Mouse (Mus musculus) embryonic stem cell, embryonic (primary cell): ENCODE results near the gene Ccdc194.

Experiments used
- CTCF ChIA-PET, 4 experiments: fragments of 300-600 bp in 2 of 4; fragments of 350-600 bp in 2 of 4; sonication (Branson Sonifier 250); formaldehyde crosslinking; loops; one replicate each; lab custom pipeline; 2022; ENCODE audit warnings: inconsistent platforms in 2 of 4; lab: Charles Lee
- POLR2A ChIA-PET, 4 experiments: fragments of 300-600 bp in 2 of 4; fragments of 350-600 bp in 2 of 4; sonication (Branson Sonifier 250); formaldehyde crosslinking; loops; one replicate each; lab custom pipeline; 2022; ENCODE audit warnings: antibody characterized with exemption in 4 of 4, inconsistent platforms in 1 of 4; lab: Charles Lee

The Ccdc194 gene

DNA sequence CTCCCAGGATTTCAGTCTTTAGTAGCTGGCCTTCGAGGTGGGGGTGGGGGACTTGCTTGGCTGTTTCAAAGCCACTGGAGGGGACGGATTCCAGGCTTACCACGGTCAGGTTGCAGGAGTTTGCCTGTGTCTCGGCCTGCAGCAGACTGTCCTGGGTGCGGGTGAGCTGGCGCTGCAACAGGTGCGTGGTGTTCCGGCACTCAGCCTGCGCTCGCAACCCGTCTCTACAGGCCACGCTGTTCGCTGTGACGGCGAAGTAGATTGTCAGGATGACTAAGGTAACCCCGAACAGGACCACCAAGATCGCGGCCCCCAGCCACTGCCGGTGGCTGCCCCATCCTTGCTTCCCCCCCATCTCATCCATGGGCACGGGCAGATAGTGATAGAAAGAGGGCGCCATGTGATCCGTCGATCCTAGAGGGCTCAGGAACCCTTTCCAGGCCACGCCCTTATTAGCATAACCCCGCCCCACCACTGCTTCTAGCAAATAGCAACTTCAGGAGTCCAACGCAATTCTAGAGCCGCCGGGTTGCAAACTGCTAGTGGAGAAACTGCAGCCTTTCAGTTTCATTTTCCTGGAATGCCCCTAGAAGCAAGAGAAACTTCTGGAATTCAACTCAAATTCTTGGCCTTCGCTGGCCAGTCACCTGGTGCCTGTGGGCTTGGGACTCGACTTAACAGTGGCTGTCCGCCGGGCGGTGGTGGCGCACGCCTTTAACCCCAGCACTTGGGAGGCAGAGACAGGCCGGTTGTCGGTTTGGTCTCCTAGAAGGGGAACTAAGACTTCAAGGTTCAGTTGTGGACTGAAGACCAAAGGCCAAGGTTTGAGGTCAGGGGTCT is 11.7 kb upstream of the Ccdc194 start, which contains the start of gene Bst2:
Gene Bst2, minus strand, starts transcription at position 429 of the 840 bp plus-strand sequence.
- ChIA-PET POLR2A (interaction anchor here (0.5 to 3.4 kb wide), 15 partner anchors 9 to 251 kb away, joined by 3 to 12 read pairs (median 3); partner anchors contain the start of genes Colgalt1 (in 1 of the 4), Plvap (in 1 of the 4), Slc27a1 (in 1 of the 4) and Tmem221 (in 1 of the 4)), CTCF (interaction anchor here (0.6 to 1.3 kb wide), 11 partner anchors 14 to 962 kb away, joined by 3 to 9 read pairs (median 4); partner anchors contain the start of gene Fcho1 (in 1 of the 4))

GRCm38 (mm10) chr8:71535663-71536062 is 10.2 kb upstream of the Ccdc194 start:
- POLR2A ChIA-PET = interaction anchor here in 3 of 4 experiments (0.5 to 3.4 kb wide), 13 partner anchors 10 to 132 kb away, joined by 3 to 12 read pairs (median 4); partner anchors contain the start of genes Ccdc194 (in 2 of the 3), Colgalt1 (in 1 of the 3), Slc27a1 (in 1 of the 3) and Tmem221 (in 1 of the 3)
- CTCF ChIA-PET = interaction anchor here (0.5 to 1.2 kb wide), 10 partner anchors 9 to 1534 kb away, joined by 3 to 5 read pairs (median 3); partner anchors contain the start of gene Zfp709 (in 1 of the 4)

GRCm38 (mm10) chr8:71534263-71534810 is 8.8 kb upstream of the Ccdc194 start:
- CTCF ChIA-PET = interaction anchor here (0.6 to 1.1 kb wide), 7 partner anchors 12 to 995 kb away, joined by 3 to 9 read pairs (median 5); no protein-coding TSS in a partner anchor
- POLR2A ChIA-PET = interaction anchor here in 2 of 4 experiments (0.6 to 4.6 kb wide), 9 partner anchors 8 to 108 kb away, joined by 3 to 27 read pairs (median 4); partner anchors contain the start of genes Ccdc194 (in 2 of the 2), Mvb12a (in 2 of the 2) and Tmem221 (in 1 of the 2)

GRCm38 (mm10) chr8:71530735-71531467 is 5.4 kb upstream of the Ccdc194 start:
- ChIA-PET CTCF (interaction anchor here (0.6 to 2.5 kb wide), 24 partner anchors 8 to 738 kb away, joined by 3 to 16 read pairs (median 4); partner anchors contain the start of genes Slc27a1 (in 1 of the 4) and Tmem221 (in 1 of the 4)), POLR2A (interaction anchor here in 3 of 4 experiments (0.6 to 4.6 kb wide), 51 partner anchors 9 to 833 kb away, joined by 3 to 27 read pairs (median 3); partner anchors contain the start of genes Mvb12a (in 2 of the 3), Pgls (in 2 of the 3), Tmem221 (in 2 of the 3) and Arrdc2 (in 1 of the 3))

DNA sequence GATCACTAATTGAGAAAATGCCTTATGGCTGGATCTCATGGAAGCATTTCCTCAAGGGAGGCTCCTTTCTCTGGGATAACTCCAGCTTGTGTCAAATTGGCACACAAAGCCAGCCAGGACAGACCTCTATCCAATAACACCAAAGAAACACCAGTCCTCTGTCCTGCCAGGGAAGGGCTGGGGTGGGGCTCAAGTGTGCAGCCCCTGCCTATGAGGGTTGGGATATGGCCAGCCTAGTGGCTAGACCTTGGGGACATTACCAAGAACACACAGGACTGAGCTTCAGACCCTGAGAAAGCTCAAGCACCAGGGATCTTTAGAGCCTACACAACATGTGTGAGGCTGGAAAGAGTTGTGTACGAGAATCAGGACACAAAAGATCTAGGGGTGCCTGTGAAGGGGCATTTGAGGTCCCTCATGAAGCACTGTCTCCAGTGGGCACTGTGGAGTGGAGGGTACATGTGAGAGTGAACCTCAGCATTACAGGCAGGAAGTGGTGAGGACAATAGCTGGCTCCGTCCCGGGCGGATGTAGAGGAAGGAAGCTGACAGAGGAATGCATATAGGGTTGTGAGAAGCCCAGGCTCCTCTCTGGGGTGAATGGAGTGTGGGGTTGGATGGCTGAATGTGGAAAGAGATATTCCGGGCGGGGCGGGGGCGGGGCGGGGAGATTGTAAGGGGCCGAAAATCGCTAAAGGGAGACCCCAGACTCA is 3.0 kb upstream of the Ccdc194 start:
- ChIA-PET CTCF (interaction anchor here in 3 of 4 experiments (0.6 to 0.8 kb wide), 4 partner anchors 10 to 133 kb away, joined by 3 to 4 read pairs (median 3); no protein-coding TSS in a partner anchor), POLR2A (interaction anchor here in 1 of 4 experiments (1.2 to 1.5 kb wide), 3 partner anchors 9 to 83 kb away, joined by 3 to 7 read pairs (median 4); partner anchors contain the start of gene Bst2)

DNA sequence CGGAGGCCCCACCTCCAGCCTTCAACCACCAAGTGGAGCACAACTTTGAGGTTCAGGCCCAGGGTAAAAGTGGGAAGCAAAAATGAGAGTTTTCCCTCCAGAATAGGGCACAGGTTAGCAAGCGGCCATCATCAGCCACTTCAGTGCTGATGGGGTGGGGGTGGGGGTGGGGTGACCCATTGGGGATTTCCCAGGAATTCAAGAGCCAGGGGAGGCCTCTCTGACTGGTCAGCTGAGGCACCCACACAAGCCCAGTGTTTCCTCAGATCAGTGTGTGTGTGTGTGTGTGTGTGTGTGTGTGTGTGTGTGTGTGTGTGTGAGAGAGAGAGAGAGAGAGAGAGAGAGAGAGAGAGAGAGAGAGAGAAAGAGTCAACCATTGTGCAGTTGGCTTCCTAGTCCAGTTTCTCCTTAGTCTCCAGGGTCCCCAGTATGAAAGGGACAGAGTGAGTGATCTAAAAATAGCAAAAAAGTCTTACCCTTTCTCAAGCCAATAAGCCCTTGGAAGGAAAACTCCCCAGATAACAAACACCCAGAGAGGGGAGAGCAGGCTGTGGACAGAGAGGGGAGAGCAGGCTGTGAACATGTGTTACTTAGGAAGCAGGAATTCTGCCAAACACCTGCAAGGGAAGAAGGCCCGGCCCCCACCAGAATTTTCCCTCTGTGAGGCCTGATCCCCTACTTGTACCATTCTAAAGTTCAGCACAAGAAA is 1.8 kb upstream of the Ccdc194 start:
- CTCF ChIA-PET = interaction anchor here in 1 of 4 experiments (1.0 to 1.2 kb wide), 2 partner anchors 8 to 15 kb away, joined by 3 read pairs; partner anchors contain the start of gene Mvb12a

GRCm38 (mm10) chr8:71526272-71526671 is 761 bp upstream of the Ccdc194 start:
- ChIA-PET POLR2A (interaction anchor here in 3 of 4 experiments (0.6 to 3.2 kb wide), 17 partner anchors 9 to 202 kb away, joined by 3 to 15 read pairs (median 4); partner anchors contain the start of genes Colgalt1 (in 1 of the 3), Mvb12a (in 1 of the 3) and Tmem221 (in 1 of the 3)), CTCF (interaction anchor here in 2 of 4 experiments (0.7 to 1.2 kb wide), 3 partner anchors 8 to 16 kb away, joined by 3 to 8 read pairs (median 3); partner anchors contain the start of gene Mvb12a (in 1 of the 2))

More for the DNA sequence above, 1.8 kb upstream of the Ccdc194 start:
- POLR2A ChIA-PET = interaction anchor here in 3 of 4 experiments (0.5 to 3.2 kb wide), 13 partner anchors 16 to 1608 kb away, joined by 3 to 15 read pairs (median 4); partner anchors contain the start of genes Colgalt1 (in 1 of the 3), Mvb12a (in 1 of the 3) and Tmem221 (in 1 of the 3)

DNA sequence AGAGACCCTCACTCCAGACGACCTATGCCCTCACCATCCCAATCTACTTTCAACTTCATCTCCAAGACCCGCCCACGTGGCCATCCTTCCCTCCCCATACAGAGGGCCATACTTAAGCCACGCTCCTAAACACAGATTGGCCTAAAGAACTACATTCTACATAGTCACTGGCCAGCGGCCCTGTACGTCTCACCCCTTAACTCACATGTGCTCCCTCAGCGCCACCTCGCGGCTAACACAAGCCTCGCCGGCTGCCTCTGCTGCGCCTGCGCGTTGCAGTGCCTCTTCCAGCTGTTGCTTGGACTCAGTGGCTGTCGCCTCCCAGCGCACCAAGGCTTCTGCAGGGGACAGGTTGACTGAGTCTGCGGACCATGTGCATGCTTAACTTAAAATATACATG is 3.9 kb downstream of the Ccdc194 start:
- CTCF ChIA-PET = interaction anchor here (0.5 to 2.9 kb wide), 41 partner anchors 9 to 682 kb away, joined by 3 to 15 read pairs (median 4); partner anchors contain the start of genes Gtpbp3 (in 2 of the 4), Arrdc2 (in 1 of the 4), Bst2 (in 1 of the 4) and Dda1 (in 1 of the 4)
- POLR2A ChIA-PET = interaction anchor here in 3 of 4 experiments (0.6 to 3.1 kb wide), 15 partner anchors 9 to 155 kb away, joined by 3 to 17 read pairs (median 3); partner anchors contain the start of genes Mrpl34 (in 2 of the 3), Jak3 (in 1 of the 3), Mvb12a (in 1 of the 3) and Plvap (in 1 of the 3)

DNA sequence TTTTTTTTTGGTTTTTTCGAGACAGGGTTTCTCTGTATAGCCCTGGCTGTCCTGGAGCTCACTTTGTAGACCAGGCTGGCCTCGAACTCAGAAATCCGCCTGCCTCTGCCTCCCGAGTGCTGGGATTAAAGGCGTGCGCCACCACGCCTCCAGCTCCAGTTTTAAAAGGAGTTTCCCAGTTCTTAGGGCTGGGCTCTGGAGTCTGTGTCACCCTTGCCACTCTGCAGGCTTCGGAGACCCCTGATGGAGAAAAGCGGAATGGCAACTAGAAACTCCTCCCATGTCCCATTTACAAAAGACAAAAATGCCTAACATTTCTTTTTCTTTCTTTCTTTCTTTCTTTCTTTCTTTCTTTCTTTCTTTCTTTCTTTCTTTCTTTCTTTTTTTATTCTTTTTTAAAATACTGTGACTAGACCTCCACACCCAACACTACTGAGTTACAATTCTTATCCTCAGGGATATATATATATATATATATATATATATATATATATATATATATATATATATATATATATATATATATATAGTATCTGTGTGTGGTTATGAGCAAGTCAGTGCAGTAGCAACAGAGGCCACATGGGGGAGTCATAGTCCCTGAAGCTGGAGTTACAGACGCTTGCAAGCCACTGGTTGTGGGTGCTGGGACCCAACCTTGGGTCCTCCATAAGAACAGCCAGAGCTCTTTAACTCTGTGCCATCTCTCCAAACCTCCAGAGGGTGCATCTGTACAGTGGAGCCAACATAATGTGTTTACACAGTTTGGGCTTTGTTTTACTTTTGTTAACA is 6.3 kb downstream of the Ccdc194 start:
- CTCF ChIA-PET = interaction anchor here (0.5 to 3.2 kb wide), 94 partner anchors 7 to 994 kb away, joined by 3 to 47 read pairs (median 4); partner anchors contain the start of genes Mrpl34 (in 2 of the 4), Arrdc2 (in 1 of the 4), Bst2 (in 1 of the 4) and Colgalt1 (in 1 of the 4)
- POLR2A ChIA-PET = interaction anchor here (0.5 to 2.5 kb wide), 27 partner anchors 11 to 1742 kb away, joined by 3 to 14 read pairs (median 4); partner anchors contain the start of genes Abhd8 (in 1 of the 4), Bst2 (in 1 of the 4), Colgalt1 (in 1 of the 4) and Gtpbp3 (in 1 of the 4)

- CTCF ChIA-PET = interaction anchor here in 1 of 4 experiments (2.5 kb wide), 1 partner anchor 52 kb away, joined by 15 read pairs; the partner anchor contains the start of gene Mrpl34
- POLR2A ChIA-PET = interaction anchor here in 1 of 4 experiments (1.2 kb wide), 1 partner anchor 9 kb away, joined by 4 read pairs; no protein-coding TSS in a partner anchor
Observed at GRCm38 (mm10) chr8:71516786-71517185, 8.7 kb downstream of the Ccdc194 start.

DNA sequence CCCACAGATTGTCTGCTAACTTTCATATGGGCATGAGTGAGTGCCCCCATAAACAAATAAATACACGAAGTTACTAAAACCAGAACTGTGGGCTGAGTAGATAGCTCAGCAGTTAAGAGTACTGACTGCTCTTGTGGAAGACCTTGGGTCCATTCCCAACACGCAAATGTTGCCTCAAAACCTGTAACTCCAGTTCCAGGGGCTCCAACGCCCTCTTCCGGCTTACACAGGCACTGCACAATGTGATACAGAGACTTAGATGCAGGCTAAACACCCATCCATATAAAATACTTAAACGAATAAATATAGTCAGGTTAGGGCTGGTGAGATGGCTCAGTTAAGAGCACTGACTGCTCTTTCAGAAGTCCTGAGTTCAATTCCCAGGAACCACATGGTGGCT is 10.5 kb downstream of the Ccdc194 start:
- ChIA-PET POLR2A (interaction anchor here in 2 of 4 experiments (0.6 to 1.0 kb wide), 5 partner anchors 11 to 106 kb away, joined by 3 to 4 read pairs (median 3); partner anchors contain the start of gene Ccdc194 (in 1 of the 2)), CTCF (interaction anchor here in 2 of 4 experiments (0.7 to 1.6 kb wide), 4 partner anchors 50 to 111 kb away, joined by 3 to 5 read pairs (median 4); partner anchors contain the start of gene Mrpl34 (in 1 of the 2))

DNA sequence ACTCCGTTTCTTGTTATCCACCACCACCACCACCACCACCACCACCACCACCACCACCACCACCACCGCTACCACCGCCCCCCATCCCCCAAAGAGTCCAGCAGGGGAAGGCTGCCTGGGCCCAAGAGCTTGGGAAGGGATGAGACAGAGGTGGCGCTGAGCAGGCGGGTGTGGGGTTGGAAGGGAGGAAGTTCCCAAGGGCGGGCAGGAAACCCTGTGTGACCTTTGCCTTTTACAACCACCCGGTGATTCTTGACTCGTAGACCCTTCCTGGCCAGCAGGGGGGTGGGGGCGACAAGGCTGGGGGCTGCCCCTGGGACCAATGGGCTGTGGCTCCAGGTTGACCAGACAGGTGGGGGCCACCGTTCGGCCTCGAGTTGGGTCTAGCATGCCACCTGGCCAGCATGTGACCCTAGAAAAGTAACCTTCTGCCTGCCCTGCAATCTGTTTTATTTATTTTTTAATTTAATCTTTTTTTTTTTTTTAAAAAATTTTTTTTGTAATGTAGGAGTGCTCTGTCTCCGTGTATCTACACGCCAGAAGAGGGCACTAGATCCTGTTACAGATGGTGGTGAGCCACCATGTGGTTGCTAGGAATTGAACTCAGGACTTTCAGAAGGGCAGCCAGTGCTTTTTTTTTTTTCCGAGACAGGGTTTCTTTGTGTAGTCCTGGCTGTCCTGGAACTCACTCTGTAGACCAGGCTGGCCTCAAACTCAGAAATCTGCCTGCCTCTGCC is 12.3 kb downstream of the Ccdc194 start:
- CTCF ChIA-PET = interaction anchor here in 1 of 4 experiments (1.1 to 1.6 kb wide), 3 partner anchors 9 to 72 kb away, joined by 3 to 5 read pairs (median 5); no protein-coding TSS in a partner anchor
- POLR2A ChIA-PET = interaction anchor here in 2 of 4 experiments (0.6 to 0.9 kb wide), 4 partner anchors 26 to 786 kb away, joined by 3 to 5 read pairs (median 4); no protein-coding TSS in a partner anchor

- POLR2A ChIA-PET = interaction anchor here in 1 of 4 experiments (0.5 to 1.9 kb wide), 3 partner anchors 10 to 159 kb away, joined by 3 to 4 read pairs (median 4); partner anchors contain the start of gene Bst2
- CTCF ChIA-PET = interaction anchor here in 1 of 4 experiments (1.0 to 1.7 kb wide), 3 partner anchors 10 to 16 kb away, joined by 3 to 5 read pairs (median 4); no protein-coding TSS in a partner anchor
Observed at GRCm38 (mm10) chr8:71511644-71512043, 13.9 kb downstream of the Ccdc194 start, which contains the start of gene Plvap. Gene Plvap, minus strand, starts transcription at chr8:71511752.
